Mouse (Mus musculus) ovary, postnatal 36 days (tissue): ENCODE measurements around the gene Nlrp6.
A peak's percentile ranks its signal among the peaks of the same experiment; 100 is the strongest.
"Not testable (repeated sequence)": the region's sequence is repeated elsewhere in the genome, so short reads cannot be mapped to it uniquely, and the experiment has no call there.

Experiments
- DNase-seq: peaks from one replicate; pipeline ENCODE4 v3.0.0; 2022; ENCODE audit warnings: low spot score, mixed read lengths

Nlrp6 gene

GRCm38 (mm10) chr7:140949824-140950530 lies 29.3 kb downstream of the Nlrp6 start, which contains the start of gene Ifitm5:
Ifitm5 (minus strand) TSS chr7:140950291.
- DNase-seq, result peak; percentile 42

GRCm38 (mm10) chr7:140951051-140951450 lies 30.3 kb downstream of the Nlrp6 start:
- no peak for DNase-seq

GRCm38 (mm10) chr7:140951765-140952164 lies 31.1 kb downstream of the Nlrp6 start:
- DNase-seq, result no peak

- no peak for DNase-seq
Measured at GRCm38 (mm10) chr7:140952441-140952840, 31.7 kb downstream of the Nlrp6 start.

- DNase-seq, result no peak
Measured at GRCm38 (mm10) chr7:140953133-140953532, 32.4 kb downstream of the Nlrp6 start.

- DNase-seq, result no peak
Measured at GRCm38 (mm10) chr7:140953800-140954732, 33.4 kb downstream of the Nlrp6 start.

GRCm38 (mm10) chr7:140954733-140955071 lies 34.0 kb downstream of the Nlrp6 start:
- peak; percentile 27 for DNase-seq

GRCm38 (mm10) chr7:140955342-140955741 lies 34.6 kb downstream of the Nlrp6 start:
- no peak for DNase-seq

GRCm38 (mm10) chr7:140955758-140956555 lies 35.3 kb downstream of the Nlrp6 start, which contains the start of the genes Gm45717 and Ifitm2:
Gm45717 (minus strand) TSS chr7:140955937.
Ifitm2 (minus strand) TSS chr7:140955987.
- peak; percentile 65 for DNase-seq

GRCm38 (mm10) chr7:140956556-140956869 lies 35.8 kb downstream of the Nlrp6 start:
- DNase-seq, result no peak

GRCm38 (mm10) chr7:140959181-140959901 lies 38.6 kb downstream of the Nlrp6 start:
- peak; percentile 51 for DNase-seq

- DNase-seq, result no peak
Measured at GRCm38 (mm10) chr7:140960026-140960425, 39.3 kb downstream of the Nlrp6 start.

GRCm38 (mm10) chr7:140961416-140961815 lies 40.7 kb downstream of the Nlrp6 start:
- DNase-seq, result no peak

GRCm38 (mm10) chr7:140962733-140963132 lies 42.0 kb downstream of the Nlrp6 start:
- no peak for DNase-seq

GRCm38 (mm10) chr7:140966921-140967320 lies 46.2 kb downstream of the Nlrp6 start, which contains the start of gene Ifitm1:
Ifitm1 (plus strand) TSS chr7:140967221.
- DNase-seq, result no peak

- DNase-seq, result peak; percentile 19
Measured at GRCm38 (mm10) chr7:140967862-140968591, 47.3 kb downstream of the Nlrp6 start.

- DNase-seq, result not testable (repeated sequence)
Measured at GRCm38 (mm10) chr7:140968710-140969109, 48.0 kb downstream of the Nlrp6 start.

- no peak for DNase-seq
Measured at GRCm38 (mm10) chr7:140970931-140971330, 50.2 kb downstream of the Nlrp6 start.

- no peak for DNase-seq
Measured at GRCm38 (mm10) chr7:140971479-140972171, 50.9 kb downstream of the Nlrp6 start.
